Mouse (Mus musculus) neural tube, embryonic 11.5 days (tissue): Measurements from ENCODE around the gene Cd164l2. TPM values are rescaled to one million over a fixed set of nuclear protein-coding genes. Genes with fewer than 3 reads are reported as not detected.
A peak's percentile ranks its signal among the peaks of the same experiment; 100 is the strongest.

Source experiments
- ATAC-seq: fragments of 200-750 bp; cut with Nextera tagmentation; 2 replicates; pipeline ENCODE4 v1.8.0; 2017; ENCODE audit warnings: moderate number of reproducible peaks, mild to moderate bottlenecking, moderate TSS enrichment, moderate library complexity; ENCODE audit not compliant: insufficient read depth, low FRiP score, low TSS enrichment
- DNase-seq: peaks from one replicate; pipeline ENCODE4 v3.0.0-alpha.2; 2015; ENCODE audit warnings: low spot score
- H3K27ac ChIP-seq: fragments of 300-500 bp; sonication (generic); 2 replicates; pipeline ENCODE4 v1.5.1; 2014; ENCODE audit warnings: low read depth, mild to moderate bottlenecking, low read length
- H3K27me3 ChIP-seq: fragments of 300-500 bp; sonication (generic); 2 replicates; pipeline ENCODE4 v1.6.1; 2014; ENCODE audit warnings: mild to moderate bottlenecking, low read length, mixed read lengths; ENCODE audit not compliant: control insufficient read depth, insufficient read depth
- H3K36me3 ChIP-seq: fragments of 300-500 bp; sonication (generic); 2 replicates; pipeline ENCODE4 v1.6.1; 2014; ENCODE audit warnings: mild to moderate bottlenecking, low read length, moderate library complexity, mixed read lengths; ENCODE audit not compliant: control insufficient read depth, insufficient read depth
- H3K4me1 ChIP-seq: fragments of 300-500 bp; sonication (generic); 2 replicates; pipeline ENCODE4 v1.6.1; 2014; ENCODE audit warnings: low read length, mixed read lengths; ENCODE audit not compliant: control insufficient read depth, insufficient read depth
- H3K4me2 ChIP-seq: fragments of 300-500 bp; sonication (generic); 2 replicates; pipeline ENCODE4 v1.6.1; 2014; ENCODE audit warnings: low read depth, mild to moderate bottlenecking, moderate library complexity
- H3K4me3 ChIP-seq: fragments of 300-500 bp; sonication (generic); 2 replicates; pipeline ENCODE4 v1.5.1; 2014; ENCODE audit warnings: low read depth, low read length
- H3K9ac ChIP-seq: fragments of 300-500 bp; sonication (generic); 2 replicates; pipeline ENCODE4 v1.6.1; 2014; ENCODE audit warnings: mild to moderate bottlenecking, low read length
- H3K9me3 ChIP-seq: fragments of 300-500 bp; sonication (generic); 2 replicates; pipeline ENCODE4 v1.6.1; 2016; ENCODE audit warnings: low read length; ENCODE audit not compliant: control insufficient read depth
- WGBS: fragments of 180-500 bp; shearing (Covaris S2); extraction: QIAGEN DNeasy Blood & Tissue Kit; methylation state at CpG from one replicate; pipeline ENCODE4 v1.1.7; 2014; 5-methylcytosine and 5-hydroxymethylcytosine counted together
- polyA plus RNA-seq: library from polyadenylated mRNA; unstranded; fragments of >200 nt; fragmentation: Nextera tagmentation; extraction: Ambion mirVana; gene quantifications from 2 replicates; pipeline ENCODE4 v1.2.1, GENCODE M21; 2014

Cd164l2 gene
- polyA plus RNA-seq: 0.32 and 0.62 TPM in 2 replicates

- 2% methylated on average over 52 of the region's 52 CpGs for WGBS
- Histone ChIP-seq H3K4me2 (peak within 1 kb of the TSS; percentile 99), H3K9ac (peak within 1 kb of the TSS; percentile 39), H3K27me3 (peaks cover 25% of the 10 kb centered on the region), H3K36me3 (no peaks in the 10 kb centered on the region), H3K4me3 (peak within 1 kb of the TSS; percentile 75), H3K4me1 (peaks cover 11% of the 10 kb centered on the region), H3K9me3 (no peaks in the 10 kb centered on the region), H3K27ac (no peak within 1 kb of the TSS)
- ATAC-seq (peak; percentile 73; the same call in 1 of the 2 replicates), DNase-seq (no peak)
Measured at GRCm38 (mm10) chr4:133211751-133212561, at the start of gene Cd164l2, which contains the start of gene Gpr3. Gene Cd164l2 (plus strand): TSS chr4:133212131. Gene Gpr3 (minus strand): TSS chr4:133212536.

- Histone ChIP-seq H3K27me3 (no peaks in the 10 kb centered on the region), H3K27ac (no peak overlapping the region), H3K9me3 (no peaks in the 10 kb centered on the region), H3K4me1 (peaks cover 5% of the 10 kb centered on the region; the same call in 1 of the 2 replicates), H3K4me2 (no peak overlapping the region), H3K9ac (no peak overlapping the region), H3K36me3 (no peaks in the 10 kb centered on the region), H3K4me3 (no peak overlapping the region)
- ATAC-seq: no peak
- no peak for DNase-seq
- WGBS: 74% methylated on average over 6 of the region's 6 CpGs
Measured at GRCm38 (mm10) chr4:133162196-133162595, 49.7 kb upstream of the Cd164l2 start.

GRCm38 (mm10) chr4:133166773-133167172, 45.2 kb upstream of the Cd164l2 start:
- H3K9ac ChIP-seq: no peak overlapping the region
- no peak overlapping the region for H3K4me3 ChIP-seq
- H3K36me3 ChIP-seq: no peaks in the 10 kb centered on the region
- 89% methylated on average over 9 of the region's 9 CpGs for WGBS
- DNase-seq: no peak
- H3K4me2 ChIP-seq: no peak overlapping the region
- no peak for ATAC-seq
- H3K4me1 ChIP-seq: no peaks in the 10 kb centered on the region
- H3K27me3 ChIP-seq: no peaks in the 10 kb centered on the region
- H3K9me3 ChIP-seq: no peaks in the 10 kb centered on the region
- no peak overlapping the region for H3K27ac ChIP-seq

GRCm38 (mm10) chr4:133169237-133170055, 42.5 kb upstream of the Cd164l2 start:
- no peaks in the 10 kb centered on the region for H3K4me1 ChIP-seq
- H3K36me3 ChIP-seq: no peaks in the 10 kb centered on the region
- DNase-seq: no peak
- no peak for ATAC-seq
- no peak overlapping the region for H3K4me2 ChIP-seq
- no peaks in the 10 kb centered on the region for H3K27me3 ChIP-seq
- H3K9ac ChIP-seq: no peak overlapping the region
- H3K9me3 ChIP-seq: no peaks in the 10 kb centered on the region
- WGBS: 92% methylated on average over 10 of the region's 10 CpGs
- H3K27ac ChIP-seq: no peak overlapping the region
- H3K4me3 ChIP-seq: no peak overlapping the region

- ATAC-seq (no peak), DNase-seq (no peak)
- Histone ChIP-seq H3K36me3 (no peaks in the 10 kb centered on the region), H3K4me2 (no peak overlapping the region), H3K9me3 (no peaks in the 10 kb centered on the region), H3K9ac (no peak overlapping the region), H3K4me3 (no peak overlapping the region), H3K4me1 (no peaks in the 10 kb centered on the region), H3K27ac (no peak overlapping the region), H3K27me3 (no peaks in the 10 kb centered on the region)
- WGBS: 82% methylated on average over 3 of the region's 3 CpGs
Measured at GRCm38 (mm10) chr4:133170056-133170524, 41.8 kb upstream of the Cd164l2 start.

- H3K27me3 ChIP-seq: no peaks in the 10 kb centered on the region
- no peak overlapping the region for H3K4me3 ChIP-seq
- no peak overlapping the region for H3K27ac ChIP-seq
- DNase-seq (no peak), ATAC-seq (no peak)
- no peaks in the 10 kb centered on the region for H3K9me3 ChIP-seq
- H3K9ac ChIP-seq: no peak overlapping the region
- no peaks in the 10 kb centered on the region for H3K4me1 ChIP-seq
- no peaks in the 10 kb centered on the region for H3K36me3 ChIP-seq
- no peak overlapping the region for H3K4me2 ChIP-seq
Measured at GRCm38 (mm10) chr4:133170616-133171015, 41.3 kb upstream of the Cd164l2 start.

GRCm38 (mm10) chr4:133172451-133172850, 39.5 kb upstream of the Cd164l2 start:
- Histone ChIP-seq H3K4me3 (no peak overlapping the region), H3K4me2 (no peak overlapping the region), H3K27me3 (no peaks in the 10 kb centered on the region), H3K27ac (no peak overlapping the region), H3K9me3 (no peaks in the 10 kb centered on the region), H3K4me1 (peaks cover 9% of the 10 kb centered on the region; the same call in 1 of the 2 replicates), H3K36me3 (no peaks in the 10 kb centered on the region), H3K9ac (no peak overlapping the region)
- WGBS: 96% methylated on average over 4 of the region's 4 CpGs
- no peak for DNase-seq
- no peak for ATAC-seq

GRCm38 (mm10) chr4:133174361-133174760, 37.6 kb upstream of the Cd164l2 start:
- Histone ChIP-seq H3K4me1 (peaks cover 11% of the 10 kb centered on the region; the same call in 1 of the 2 replicates), H3K36me3 (no peaks in the 10 kb centered on the region), H3K4me3 (no peak overlapping the region), H3K4me2 (no peak overlapping the region), H3K9me3 (no peaks in the 10 kb centered on the region), H3K27ac (no peak overlapping the region), H3K9ac (no peak overlapping the region), H3K27me3 (no peaks in the 10 kb centered on the region)
- no peak for DNase-seq
- no peak for ATAC-seq
- 70% methylated on average over 4 of the region's 4 CpGs for WGBS
